Mouse (Mus musculus): ENCODE data around the gene Sirt5. TPM values are rescaled to one million over a fixed set of nuclear protein-coding genes. Genes with fewer than 3 reads are reported as not detected.

The Sirt5 gene
- polyA plus RNA-seq, 1 experiment from 2014 or later, result 26.4 TPM

GRCm38 (mm10) chr13:43443706-43444105 is 78.4 kb downstream of the Sirt5 start:
- 95% methylated on average over 4 of the region's 4 CpGs for WGBS (ENCODE audit: insufficient replicate concordance)
- Histone ChIP-seq H3K27ac (ENCODE audit: low read depth, low read length) (no peak overlapping the region), H3K4me1 (ENCODE audit: control insufficient read depth, insufficient read depth, low read length) (peaks cover 7% of the 10 kb centered on the region; the same call in 1 of the 2 replicates), H3K4me2 (no peak overlapping the region), H3K27me3 (ENCODE audit: control insufficient read depth, insufficient read depth, low read length) (no peaks in the 10 kb centered on the region), H3K9ac (ENCODE audit: low read depth, low read length) (no peak overlapping the region), H3K36me3 (ENCODE audit: control insufficient read depth, insufficient read depth, low read length) (no peaks in the 10 kb centered on the region), H3K9me3 (replicated peaks; ENCODE audit: control insufficient read depth, low read length) (no peaks in the 10 kb centered on the region), H3K4me3 (ENCODE audit: low read depth, low read length) (no peak overlapping the region)
- ATAC-seq (replicated peaks; ENCODE audit: insufficient number of reproducible peaks, low FRiP score, low TSS enrichment), result no peak

GRCm38 (mm10) chr13:43444717-43445116 is 79.4 kb downstream of the Sirt5 start:
- no peak overlapping the region for H3K9ac ChIP-seq (ENCODE audit: low read depth, low read length)
- H3K4me1 ChIP-seq (ENCODE audit: control insufficient read depth, insufficient read depth, low read length), result peaks cover 7% of the 10 kb centered on the region; the same call in 1 of the 2 replicates
- no peaks in the 10 kb centered on the region for H3K36me3 ChIP-seq (ENCODE audit: control insufficient read depth, insufficient read depth, low read length)
- H3K9me3 ChIP-seq (replicated peaks; ENCODE audit: control insufficient read depth, low read length), result no peaks in the 10 kb centered on the region
- no peak overlapping the region for H3K4me2 ChIP-seq
- no peak overlapping the region for H3K27ac ChIP-seq (ENCODE audit: low read depth, low read length)
- WGBS (ENCODE audit: insufficient replicate concordance), result 92% methylated on average over 3 of the region's 3 CpGs
- H3K4me3 ChIP-seq (ENCODE audit: low read depth, low read length), result no peak overlapping the region
- H3K27me3 ChIP-seq (ENCODE audit: control insufficient read depth, insufficient read depth, low read length), result no peaks in the 10 kb centered on the region
- ATAC-seq (replicated peaks; ENCODE audit: insufficient number of reproducible peaks, low FRiP score, low TSS enrichment), result no peak

Other genes starting within 250 kb of the Sirt5 start
- 51.1 and 54.2 TPM in 2 replicates for gene Tbc1d7, start 194.0 kb upstream of the Sirt5 start, polyA plus RNA-seq (2014; fragmentation: Nextera tagmentation; extraction: Ambion mirVana)
- 1.4 and 1.5 TPM in 2 replicates for gene Gfod1, start 61.3 kb upstream of the Sirt5 start, polyA plus RNA-seq (2014; fragmentation: Nextera tagmentation; extraction: Ambion mirVana)
- 141 and 151 TPM in 2 replicates for gene Nol7, start 32.9 kb downstream of the Sirt5 start, polyA plus RNA-seq (2014; fragmentation: Nextera tagmentation; extraction: Ambion mirVana)
- gene Ranbp9, start 115.8 kb downstream of the Sirt5 start, polyA plus RNA-seq (2014; fragmentation: Nextera tagmentation; extraction: Ambion mirVana), result 8.8 and 12.2 TPM in 2 replicates
- 14.5 and 19.0 TPM in 2 replicates for gene Mcur1, start 194.7 kb downstream of the Sirt5 start, polyA plus RNA-seq (2014; fragmentation: Nextera tagmentation; extraction: Ambion mirVana)

All from heart, embryonic 11.5 days (tissue).